Mouse (Mus musculus): ENCODE measurements around the gene Tldc2.

Tldc2 gene

GRCm38 (mm10) chr2:157060557-157061305, 26.1 kb upstream of the Tldc2 start:
- in situ Hi-C loops (cut with MboI) = no loop called here

- in situ Hi-C loops (cut with MboI) = no loop called here
Measured at GRCm38 (mm10) chr2:157063241-157063700, 23.6 kb upstream of the Tldc2 start.

- in situ Hi-C loops (cut with MboI) = no loop called here
Measured at GRCm38 (mm10) chr2:157064136-157064535, 22.7 kb upstream of the Tldc2 start.

GRCm38 (mm10) chr2:157064978-157065878, 21.6 kb upstream of the Tldc2 start:
- in situ Hi-C loops (cut with MboI) = no loop called here

GRCm38 (mm10) chr2:157065879-157066226, 21.0 kb upstream of the Tldc2 start:
- in situ Hi-C loops (cut with MboI) = no loop called here

GRCm38 (mm10) chr2:157066731-157067430, 20.0 kb upstream of the Tldc2 start:
- in situ Hi-C loops (cut with MboI) = no loop called here

GRCm38 (mm10) chr2:157068701-157069354, 18.0 kb upstream of the Tldc2 start:
- in situ Hi-C loops (cut with MboI) = no loop called here

- in situ Hi-C loops (cut with MboI) = no loop called here
Measured at GRCm38 (mm10) chr2:157069355-157069735, 17.5 kb upstream of the Tldc2 start.

GRCm38 (mm10) chr2:157069755-157070315, 17.0 kb upstream of the Tldc2 start:
- in situ Hi-C loops (cut with MboI) = no loop called here

GRCm38 (mm10) chr2:157070365-157070764, 16.5 kb upstream of the Tldc2 start:
- in situ Hi-C loops (cut with MboI) = no loop called here

GRCm38 (mm10) chr2:157071556-157071955, 15.3 kb upstream of the Tldc2 start:
- in situ Hi-C loops (cut with MboI) = no loop called here

GRCm38 (mm10) chr2:157072316-157072990, 14.4 kb upstream of the Tldc2 start:
- in situ Hi-C loops (cut with MboI) = no loop called here

- in situ Hi-C loops (cut with MboI) = no loop called here
Measured at GRCm38 (mm10) chr2:157073378-157074052, 13.3 kb upstream of the Tldc2 start.

GRCm38 (mm10) chr2:157074186-157074724, 12.6 kb upstream of the Tldc2 start:
- in situ Hi-C loops (cut with MboI) = no loop called here

GRCm38 (mm10) chr2:157074772-157075171, 12.1 kb upstream of the Tldc2 start:
- in situ Hi-C loops (cut with MboI) = no loop called here

GRCm38 (mm10) chr2:157075226-157075625, 11.6 kb upstream of the Tldc2 start:
- in situ Hi-C loops (cut with MboI) = no loop called here

- in situ Hi-C loops (cut with MboI) = no loop called here
Measured at GRCm38 (mm10) chr2:157075685-157076084, 11.2 kb upstream of the Tldc2 start.

GRCm38 (mm10) chr2:157076585-157076984, 10.3 kb upstream of the Tldc2 start:
- in situ Hi-C loops (cut with MboI) = no loop called here

- in situ Hi-C loops (cut with MboI) = no loop called here
Measured at GRCm38 (mm10) chr2:157077160-157077559, 9.7 kb upstream of the Tldc2 start.

- in situ Hi-C loops (cut with MboI) = no loop called here
Measured at GRCm38 (mm10) chr2:157077641-157078058, 9.2 kb upstream of the Tldc2 start.
